Mouse (Mus musculus): ENCODE measurements around the gene Prrt2. TPM values are rescaled to one million over a fixed set of nuclear protein-coding genes. Genes with fewer than 3 reads are reported as not detected.

Prrt2 gene
- polyA plus RNA-seq, 1 experiment from 2014 or later: 9.6 TPM

GRCm38 (mm10) chr7:126986319-126986718 is 34.7 kb downstream of the Prrt2 start:
- Histone ChIP-seq H3K9ac (ENCODE audit: low read depth, low read length) (no peak overlapping the region), H3K27me3 (ENCODE audit: control insufficient read depth, insufficient read depth, low read length) (no peaks in the 10 kb centered on the region), H3K4me1 (ENCODE audit: control insufficient read depth, insufficient read depth, low read length) (no peaks in the 10 kb centered on the region), H3K36me3 (ENCODE audit: control insufficient read depth, insufficient read depth, low read length) (no peaks in the 10 kb centered on the region; the same call in 1 of the 2 replicates), H3K4me3 (ENCODE audit: low read length) (no peak overlapping the region), H3K27ac (ENCODE audit: low read depth, low read length) (no peak overlapping the region), H3K4me2 (replicated peaks; ENCODE audit: low read depth, low read length) (no peak overlapping the region), H3K9me3 (ENCODE audit: control insufficient read depth, low read length) (no peaks in the 10 kb centered on the region)
- peak; percentile 59; the same call in 1 of the 2 replicates for ATAC-seq (ENCODE audit: low FRiP score, low TSS enrichment)
- WGBS: 45% methylated on average over 9 of the region's 9 CpGs

- Histone ChIP-seq H3K27me3 (ENCODE audit: control insufficient read depth, insufficient read depth, low read length) (no peaks in the 10 kb centered on the region), H3K27ac (ENCODE audit: low read depth, low read length) (no peak overlapping the region), H3K9ac (ENCODE audit: low read depth, low read length) (no peak overlapping the region), H3K4me2 (replicated peaks; ENCODE audit: low read depth, low read length) (no peak overlapping the region), H3K4me1 (ENCODE audit: control insufficient read depth, insufficient read depth, low read length) (no peaks in the 10 kb centered on the region), H3K4me3 (ENCODE audit: low read length) (no peak overlapping the region), H3K9me3 (ENCODE audit: control insufficient read depth, low read length) (no peaks in the 10 kb centered on the region), H3K36me3 (ENCODE audit: control insufficient read depth, insufficient read depth, low read length) (peaks cover 10% of the 10 kb centered on the region)
- 20% methylated on average over 10 of the region's 10 CpGs for WGBS
- no peak for ATAC-seq (ENCODE audit: low FRiP score, low TSS enrichment)
Measured at GRCm38 (mm10) chr7:126984667-126985444, 36.2 kb downstream of the Prrt2 start.

- ATAC-seq (ENCODE audit: low FRiP score, low TSS enrichment): no peak
- H3K4me2 ChIP-seq (replicated peaks; ENCODE audit: low read depth, low read length): no peak overlapping the region
- no peaks in the 10 kb centered on the region for H3K9me3 ChIP-seq (ENCODE audit: control insufficient read depth, low read length)
- no peak overlapping the region for H3K4me3 ChIP-seq (ENCODE audit: low read length)
- H3K27me3 ChIP-seq (ENCODE audit: control insufficient read depth, insufficient read depth, low read length): no peaks in the 10 kb centered on the region
- H3K27ac ChIP-seq (ENCODE audit: low read depth, low read length): no peak overlapping the region
- WGBS: 67% methylated on average over 7 of the region's 7 CpGs
- H3K4me1 ChIP-seq (ENCODE audit: control insufficient read depth, insufficient read depth, low read length): no peaks in the 10 kb centered on the region
- no peak overlapping the region for H3K9ac ChIP-seq (ENCODE audit: low read depth, low read length)
- peaks cover 27% of the 10 kb centered on the region for H3K36me3 ChIP-seq (ENCODE audit: control insufficient read depth, insufficient read depth, low read length)
Measured at GRCm38 (mm10) chr7:126983113-126983512, 37.9 kb downstream of the Prrt2 start.

- no peak overlapping the region for H3K9ac ChIP-seq (ENCODE audit: low read depth, low read length)
- peaks cover 3% of the 10 kb centered on the region; the same call in 1 of the 2 replicates for H3K4me1 ChIP-seq (ENCODE audit: control insufficient read depth, insufficient read depth, low read length)
- 81% methylated on average over 4 of the region's 4 CpGs for WGBS
- no peak overlapping the region for H3K4me3 ChIP-seq (ENCODE audit: low read length)
- H3K9me3 ChIP-seq (ENCODE audit: control insufficient read depth, low read length): no peaks in the 10 kb centered on the region
- no peak overlapping the region for H3K4me2 ChIP-seq (replicated peaks; ENCODE audit: low read depth, low read length)
- peaks cover 30% of the 10 kb centered on the region for H3K36me3 ChIP-seq (ENCODE audit: control insufficient read depth, insufficient read depth, low read length)
- H3K27ac ChIP-seq (ENCODE audit: low read depth, low read length): no peak overlapping the region
- no peak for ATAC-seq (ENCODE audit: low FRiP score, low TSS enrichment)
- H3K27me3 ChIP-seq (ENCODE audit: control insufficient read depth, insufficient read depth, low read length): no peaks in the 10 kb centered on the region
Measured at GRCm38 (mm10) chr7:126982054-126982453, 39.0 kb downstream of the Prrt2 start.

- H3K36me3 ChIP-seq (ENCODE audit: control insufficient read depth, insufficient read depth, low read length): peaks cover 30% of the 10 kb centered on the region
- H3K4me1 ChIP-seq (ENCODE audit: control insufficient read depth, insufficient read depth, low read length): peaks cover 4% of the 10 kb centered on the region; the same call in 1 of the 2 replicates
- no peaks in the 10 kb centered on the region for H3K27me3 ChIP-seq (ENCODE audit: control insufficient read depth, insufficient read depth, low read length)
- no peak overlapping the region for H3K27ac ChIP-seq (ENCODE audit: low read depth, low read length)
- H3K4me3 ChIP-seq (ENCODE audit: low read length): no peak overlapping the region
- no peak for ATAC-seq (ENCODE audit: low FRiP score, low TSS enrichment)
- no peak overlapping the region for H3K4me2 ChIP-seq (replicated peaks; ENCODE audit: low read depth, low read length)
- 87% methylated on average over 2 of the region's 2 CpGs for WGBS
- H3K9ac ChIP-seq (ENCODE audit: low read depth, low read length): no peak overlapping the region
- H3K9me3 ChIP-seq (ENCODE audit: control insufficient read depth, low read length): no peaks in the 10 kb centered on the region
Measured at GRCm38 (mm10) chr7:126981601-126982000, 39.4 kb downstream of the Prrt2 start.

GRCm38 (mm10) chr7:126978841-126979240 is 42.2 kb downstream of the Prrt2 start:
- Histone ChIP-seq H3K9ac (ENCODE audit: low read depth, low read length) (no peak overlapping the region), H3K4me2 (replicated peaks; ENCODE audit: low read depth, low read length) (no peak overlapping the region), H3K4me3 (ENCODE audit: low read length) (no peak overlapping the region), H3K36me3 (ENCODE audit: control insufficient read depth, insufficient read depth, low read length) (peaks cover 30% of the 10 kb centered on the region), H3K9me3 (ENCODE audit: control insufficient read depth, low read length) (no peaks in the 10 kb centered on the region), H3K27ac (ENCODE audit: low read depth, low read length) (no peak overlapping the region), H3K4me1 (ENCODE audit: control insufficient read depth, insufficient read depth, low read length) (peaks cover 4% of the 10 kb centered on the region; the same call in 1 of the 2 replicates), H3K27me3 (ENCODE audit: control insufficient read depth, insufficient read depth, low read length) (no peaks in the 10 kb centered on the region)
- no peak for ATAC-seq (ENCODE audit: low FRiP score, low TSS enrichment)
- WGBS: 87% methylated on average over 6 of the region's 6 CpGs

- H3K4me1 ChIP-seq (ENCODE audit: control insufficient read depth, insufficient read depth, low read length): peaks cover 4% of the 10 kb centered on the region; the same call in 1 of the 2 replicates
- H3K36me3 ChIP-seq (ENCODE audit: control insufficient read depth, insufficient read depth, low read length): peaks cover 30% of the 10 kb centered on the region
- H3K4me3 ChIP-seq (ENCODE audit: low read length): peak overlapping the region; percentile 100
- peak overlapping the region; percentile 99 for H3K9ac ChIP-seq (ENCODE audit: low read depth, low read length)
- ATAC-seq (ENCODE audit: low FRiP score, low TSS enrichment): no peak
- H3K4me2 ChIP-seq (replicated peaks; ENCODE audit: low read depth, low read length): peak overlapping the region; percentile 58
- H3K27me3 ChIP-seq (ENCODE audit: control insufficient read depth, insufficient read depth, low read length): no peaks in the 10 kb centered on the region
- H3K9me3 ChIP-seq (ENCODE audit: control insufficient read depth, low read length): no peaks in the 10 kb centered on the region
- WGBS: 26% methylated on average over 14 of the region's 14 CpGs
- peak overlapping the region; percentile 97; the same call in 1 of the 2 replicates for H3K27ac ChIP-seq (ENCODE audit: low read depth, low read length)
Measured at GRCm38 (mm10) chr7:126976878-126977459, 44.0 kb downstream of the Prrt2 start.

GRCm38 (mm10) chr7:126975950-126976866 is 44.8 kb downstream of the Prrt2 start, which contains the start of gene Cdiptos:
Gene Cdiptos, minus strand, starts transcription at chr7:126976098.
- WGBS: under 1% methylated on average over 55 of the region's 55 CpGs
- Histone ChIP-seq H3K9me3 (ENCODE audit: control insufficient read depth, low read length) (no peaks in the 10 kb centered on the region), H3K36me3 (ENCODE audit: control insufficient read depth, insufficient read depth, low read length) (peaks cover 30% of the 10 kb centered on the region), H3K4me3 (ENCODE audit: low read length) (peak within 1 kb of the TSS; percentile 100), H3K4me2 (replicated peaks; ENCODE audit: low read depth, low read length) (peak within 1 kb of the TSS; percentile 58), H3K9ac (ENCODE audit: low read depth, low read length) (peak within 1 kb of the TSS; percentile 99), H3K27ac (ENCODE audit: low read depth, low read length) (peak within 1 kb of the TSS; percentile 97), H3K4me1 (ENCODE audit: control insufficient read depth, insufficient read depth, low read length) (peaks cover 4% of the 10 kb centered on the region; the same call in 1 of the 2 replicates), H3K27me3 (ENCODE audit: control insufficient read depth, insufficient read depth, low read length) (no peaks in the 10 kb centered on the region)
- peak; percentile 96 for ATAC-seq (ENCODE audit: low FRiP score, low TSS enrichment)

- Histone ChIP-seq H3K9me3 (ENCODE audit: control insufficient read depth, low read length) (no peaks in the 10 kb centered on the region), H3K27me3 (ENCODE audit: control insufficient read depth, insufficient read depth, low read length) (no peaks in the 10 kb centered on the region), H3K9ac (ENCODE audit: low read depth, low read length) (peak within 1 kb of the TSS; percentile 99), H3K27ac (ENCODE audit: low read depth, low read length) (peak within 1 kb of the TSS; percentile 97), H3K4me2 (replicated peaks; ENCODE audit: low read depth, low read length) (peak within 1 kb of the TSS; percentile 58), H3K4me1 (ENCODE audit: control insufficient read depth, insufficient read depth, low read length) (peaks cover 4% of the 10 kb centered on the region; the same call in 1 of the 2 replicates), H3K36me3 (ENCODE audit: control insufficient read depth, insufficient read depth, low read length) (peaks cover 28% of the 10 kb centered on the region), H3K4me3 (ENCODE audit: low read length) (peak within 1 kb of the TSS; percentile 100)
- ATAC-seq (ENCODE audit: low FRiP score, low TSS enrichment): no peak
- 0% methylated on average over 1 of the region's 1 CpGs for WGBS
Measured at GRCm38 (mm10) chr7:126975893-126975949, 45.3 kb downstream of the Prrt2 start, which contains the start of gene Cdipt. Gene Cdipt, plus strand, starts transcription at chr7:126975914.

Data from kidney, embryonic 14.5 days (tissue).